Mouse (Mus musculus) bone marrow macrophage, adult 2 months (primary cell): ENCODE results near the gene Nmral1. TPM values are rescaled to one million over a fixed set of nuclear protein-coding genes. Genes with fewer than 3 reads are reported as not detected.
A peak's percentile ranks its signal among the peaks of the same experiment; 100 is the strongest.

ENCODE experiments used
- H3K27ac ChIP-seq: 2 replicates; pipeline ENCODE4 v1.5.1; 2012; ENCODE audit warnings: low read depth, low read length; ENCODE audit not compliant: insufficient read depth
- H3K4me1 ChIP-seq: 2 replicates; pipeline ENCODE4 v1.6.1; 2012; ENCODE audit warnings: low read length; ENCODE audit not compliant: control insufficient read depth, insufficient read depth
- H3K4me3 ChIP-seq: 2 replicates; pipeline ENCODE4 v1.5.1; 2012; ENCODE audit warnings: mild to moderate bottlenecking, low read length, moderate library complexity; ENCODE audit not compliant: insufficient read depth
- CTCF ChIP-seq: IDR thresholded peaks from 2 replicates; pipeline ENCODE4 v1.5.1; 2012; ENCODE audit warnings: low read depth, mild to moderate bottlenecking, low read length, moderate library complexity
- POLR2A ChIP-seq: IDR thresholded peaks from 2 replicates; pipeline ENCODE4 v1.6.1; 2012; ENCODE audit warnings: mild to moderate bottlenecking, low read depth, low read length, borderline replicate concordance
- polyA plus RNA-seq: library from polyadenylated mRNA; stranded (reverse); fragments of >200 nt; gene quantifications from 2 replicates; pipeline ENCODE4 v1.2.4, GENCODE M21; 2012; ENCODE audit not compliant: missing spikeins, insufficient read depth, insufficient read length

Nmral1 gene
- 16.0 and 18.7 TPM in 2 replicates for polyA plus RNA-seq

GRCm38 (mm10) chr16:4718753-4719518, at the start of gene Nmral1:
TSS of gene Nmral1 (minus strand) at chr16:4719356.
- H3K27ac ChIP-seq = peak within 1 kb of the TSS; percentile 35
- no peak for TF ChIP-seq POLR2A
- no peak for TF ChIP-seq CTCF
- H3K4me3 ChIP-seq = peak within 1 kb of the TSS; percentile 71
- peaks cover 17% of the 10 kb centered on the region for H3K4me1 ChIP-seq

- Histone ChIP-seq H3K27ac (no peak overlapping the region), H3K4me1 (peaks cover 8% of the 10 kb centered on the region), H3K4me3 (no peak overlapping the region)
- TF ChIP-seq CTCF (no peak), POLR2A (no peak)
Observed at GRCm38 (mm10) chr16:4768719-4769118, 49.6 kb upstream of the Nmral1 start.

GRCm38 (mm10) chr16:4767012-4767790, 48.0 kb upstream of the Nmral1 start:
- H3K27ac ChIP-seq = no peak overlapping the region
- TF ChIP-seq POLR2A (no peak), CTCF (no peak)
- no peak overlapping the region for H3K4me3 ChIP-seq
- H3K4me1 ChIP-seq = no peaks in the 10 kb centered on the region

- H3K4me1 ChIP-seq = no peaks in the 10 kb centered on the region
- H3K4me3 ChIP-seq = no peak overlapping the region
- H3K27ac ChIP-seq = no peak overlapping the region
- TF ChIP-seq POLR2A (no peak), CTCF (no peak)
Observed at GRCm38 (mm10) chr16:4765852-4766251, 46.7 kb upstream of the Nmral1 start.

- Histone ChIP-seq H3K27ac (no peak overlapping the region), H3K4me1 (no peaks in the 10 kb centered on the region), H3K4me3 (no peak overlapping the region)
- TF ChIP-seq CTCF = no peak
- TF ChIP-seq POLR2A = no peak
Observed at GRCm38 (mm10) chr16:4763276-4763675, 44.1 kb upstream of the Nmral1 start.

GRCm38 (mm10) chr16:4762437-4762836, 43.3 kb upstream of the Nmral1 start:
- Histone ChIP-seq H3K4me1 (no peaks in the 10 kb centered on the region), H3K27ac (no peak overlapping the region), H3K4me3 (no peak overlapping the region)
- TF ChIP-seq POLR2A = no peak
- TF ChIP-seq CTCF = no peak

- Histone ChIP-seq H3K27ac (peak overlapping the region; percentile 16; the same call in 1 of the 2 replicates), H3K4me3 (peak overlapping the region; percentile 50), H3K4me1 (peaks cover 18% of the 10 kb centered on the region)
Observed at GRCm38 (mm10) chr16:4756660-4757335, 37.6 kb upstream of the Nmral1 start.

GRCm38 (mm10) chr16:4754045-4754444, 34.9 kb upstream of the Nmral1 start:
- peak overlapping the region; percentile 78 for H3K27ac ChIP-seq

GRCm38 (mm10) chr16:4752155-4752554, 33.0 kb upstream of the Nmral1 start:
- H3K4me3 ChIP-seq = no peak overlapping the region
- peaks cover 18% of the 10 kb centered on the region for H3K4me1 ChIP-seq
- TF ChIP-seq POLR2A (no peak), CTCF (no peak)
- no peak overlapping the region for H3K27ac ChIP-seq

More at GRCm38 (mm10) chr16:4754045-4754444, 34.9 kb upstream of the Nmral1 start:
- no peak overlapping the region for H3K4me3 ChIP-seq
- no peak for TF ChIP-seq CTCF
- TF ChIP-seq POLR2A = no peak
- peaks cover 18% of the 10 kb centered on the region for H3K4me1 ChIP-seq
